Mouse (Mus musculus): ENCODE results near the gene Pth2.

- TF ChIP-seq EP300 (IDR thresholded peaks at IDR 0.05; ENCODE audit: low read depth) (no peak), CTCF (IDR thresholded peaks at IDR 0.05; ENCODE audit: low read depth) (no peak)
Measured at GRCm38 (mm10) chr7:45158991-45159390, 21.8 kb upstream of the Pth2 start.
